Mouse (Mus musculus) layer of hippocampus, postnatal 14 days (tissue): ENCODE measurements around the gene Plac9a. TPM values are rescaled to one million over a fixed set of nuclear protein-coding genes. Genes with fewer than 3 reads are reported as not detected.

Source experiments
- DNase-seq, 2 experiments: peaks; one replicate each; pipeline ENCODE4 v3.0.0; 2021 to 2022; ENCODE audit warnings: low spot score in 2 of 2, mixed read lengths in 1 of 2
- total RNA-seq, 2 experiments: library from RNA; stranded (reverse); gene quantifications; 2 replicates each; pipeline ENCODE4 v1.2.3; 2021

Gene Plac9a
- total RNA-seq, 2 experiments from 2014 or later: 3.0 TPM; not detected in 1

DNA sequence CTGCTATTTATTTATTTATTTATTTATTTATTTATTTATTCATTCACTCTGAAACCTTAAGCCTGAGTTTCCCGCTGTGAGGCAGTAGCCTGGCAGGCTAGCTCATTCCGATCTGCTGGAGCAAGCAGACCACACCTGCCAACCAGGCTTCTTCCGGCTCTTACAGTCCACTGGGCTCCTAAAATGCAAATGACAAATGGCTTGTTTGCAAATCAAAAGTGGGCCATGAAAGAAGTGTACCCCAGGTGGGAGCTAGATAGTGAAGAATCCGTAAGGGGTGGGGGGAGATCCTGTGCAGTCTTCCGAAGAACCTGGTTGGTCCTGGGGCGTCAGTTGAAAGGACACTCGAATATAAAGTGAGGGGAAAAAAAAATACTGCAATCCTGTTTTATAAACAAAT lies 61.9 kb downstream of the Plac9a start:
- no peak for DNase-seq

DNA sequence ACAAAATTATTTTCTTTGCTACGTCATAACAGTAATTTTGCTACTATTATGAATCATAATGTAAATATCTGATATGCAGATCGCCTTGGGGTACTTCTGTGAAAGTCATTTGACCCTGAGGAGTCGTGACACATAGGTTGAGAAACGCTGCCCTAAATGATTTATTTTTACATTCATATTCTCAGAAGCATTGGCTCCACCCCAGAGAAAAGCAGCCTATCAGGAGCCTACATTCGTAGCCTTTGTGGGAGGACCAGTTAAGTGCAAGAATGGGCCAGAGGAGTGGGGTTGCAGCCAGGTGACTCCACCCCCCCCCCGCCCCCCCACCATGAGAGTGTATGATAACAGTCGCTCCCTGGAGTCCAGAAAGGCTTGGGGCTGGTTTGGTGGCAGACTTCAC lies 63.1 kb downstream of the Plac9a start:
- no peak for DNase-seq

- DNase-seq: no peak
These were observed 64.5 kb downstream of the Plac9a start for GRCm38 (mm10) chr14:25838411-25838810.

Other genes starting within 250 kb of the Plac9a start
- gene Ppif, start 208.9 kb downstream of the Plac9a start, total RNA-seq: 10 to 100 TPM; 27.6 to 27.7 TPM
- gene Zcchc24, start 134.1 kb downstream of the Plac9a start, total RNA-seq: 10 to 100 TPM; 60.4 to 63.5 TPM
- 10 to 100 TPM; 35.6 to 44.5 TPM for gene Anxa11, start 60.9 kb downstream of the Plac9a start, total RNA-seq
- gene Tmem254a, start 24.6 kb upstream of the Plac9a start, total RNA-seq: 10 to 100 TPM; 16.8 to 18.5 TPM
- gene Cphx1, start 35.2 kb upstream of the Plac9a start, total RNA-seq: not detected
- under 1 TPM in 1 of 2 experiments, not detected in 1; 0.19 TPM for gene Duxbl1, start 75.5 kb upstream of the Plac9a start, total RNA-seq
- 1 to 10 TPM; 5.3 to 8.9 TPM for gene Gm9780, start 139.6 kb upstream of the Plac9a start, total RNA-seq
- 10 to 100 TPM; 30.6 to 38.5 TPM for gene Tmem254c, start 164.3 kb upstream of the Plac9a start, total RNA-seq
- not detected for gene Cphx2, start 178.4 kb upstream of the Plac9a start, total RNA-seq
- gene Cphx3, start 179.2 kb upstream of the Plac9a start, total RNA-seq: not detected
- under 1 TPM; 0.26 to 0.37 TPM for gene Duxbl2, start 215.2 kb upstream of the Plac9a start, total RNA-seq